24 mouse cellular contexts compared by ENCODE assay signal in the genomic region with DNA sequence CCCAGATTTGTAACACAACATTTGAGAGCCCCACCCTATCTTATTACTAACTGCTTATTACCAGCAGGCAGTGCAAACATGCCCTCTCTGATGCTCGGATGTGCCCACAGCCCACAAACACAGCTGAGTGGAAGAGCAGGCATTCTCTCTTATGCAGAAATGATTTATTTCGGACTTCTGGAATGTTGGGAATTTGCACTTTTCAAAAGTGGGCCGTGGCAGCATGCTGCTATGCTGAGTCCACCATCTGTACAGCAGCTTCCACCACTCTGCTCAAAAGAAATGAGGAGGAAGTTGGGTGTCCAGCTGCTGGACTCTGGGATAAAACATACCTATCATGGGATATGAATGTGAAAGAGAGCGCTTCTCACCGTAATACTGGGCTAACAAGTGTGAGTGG.
DNase-seq lines count a peak whose midpoint lies in the region; ATAC-seq lines count a peak whose summit lies in the region.
"Had no signal": no experiment of that assay in that cellular context is flagged by ENCODE, and none has a peak within 500 bp of the region (broad histone marks: within the 10 kb centered on the region; RNA-seq: fewer than 3 reads in every experiment).

No protein-coding gene starts in this region.

- no peak overlapping the region for H3K4me3 ChIP-seq in hindbrain, embryonic 16.5 days (ENCODE audit: low read length)
- H3K4me3 ChIP-seq: embryonic facial prominence, embryonic 12.5 days; embryonic facial prominence, embryonic 15.5 days; forebrain, embryonic 15.5 days; heart, embryonic 12.5 days; hindbrain, embryonic 12.5 days; hindbrain, embryonic 15.5 days; intestine, embryonic 15.5 days had no signal

- H3K27me3 ChIP-seq in hindbrain, embryonic 16.5 days (replicated peaks; ENCODE audit: control insufficient read depth, insufficient read depth, low read length), result no peaks in the 10 kb centered on the region
- H3K27me3 ChIP-seq: embryonic facial prominence, embryonic 12.5 days; embryonic facial prominence, embryonic 15.5 days; forebrain, embryonic 15.5 days; heart, embryonic 12.5 days; hindbrain, embryonic 12.5 days; hindbrain, embryonic 15.5 days; intestine, embryonic 15.5 days had no signal

- 70% methylated on average over 5 of the region's 5 CpGs for WGBS in hindbrain, embryonic 16.5 days

- H3K4me2 ChIP-seq in hindbrain, embryonic 16.5 days (ENCODE audit: low read length), result no peak overlapping the region
- H3K4me2 ChIP-seq: embryonic facial prominence, embryonic 12.5 days; embryonic facial prominence, embryonic 15.5 days; forebrain, embryonic 15.5 days; heart, embryonic 12.5 days; hindbrain, embryonic 12.5 days; hindbrain, embryonic 15.5 days; intestine, embryonic 15.5 days had no signal

- H3K9me3 ChIP-seq in hindbrain, embryonic 16.5 days (ENCODE audit: control insufficient read depth, low read length), result no peaks in the 10 kb centered on the region
- H3K9me3 ChIP-seq: embryonic facial prominence, embryonic 12.5 days; embryonic facial prominence, embryonic 15.5 days; forebrain, embryonic 15.5 days; heart, embryonic 12.5 days; hindbrain, embryonic 12.5 days; hindbrain, embryonic 15.5 days; intestine, embryonic 15.5 days had no signal

- no peak overlapping the region for H3K9ac ChIP-seq in hindbrain, embryonic 16.5 days (ENCODE audit: low read depth, low read length)
- H3K9ac ChIP-seq: embryonic facial prominence, embryonic 12.5 days; embryonic facial prominence, embryonic 15.5 days; forebrain, embryonic 15.5 days; heart, embryonic 12.5 days; hindbrain, embryonic 12.5 days; hindbrain, embryonic 15.5 days; intestine, embryonic 15.5 days had no signal

- no peaks in the 10 kb centered on the region for H3K36me3 ChIP-seq in hindbrain, embryonic 16.5 days (ENCODE audit: control insufficient read depth, insufficient read depth, low read length)
- H3K36me3 ChIP-seq: embryonic facial prominence, embryonic 12.5 days; embryonic facial prominence, embryonic 15.5 days; forebrain, embryonic 15.5 days; heart, embryonic 12.5 days; hindbrain, embryonic 12.5 days; hindbrain, embryonic 15.5 days; intestine, embryonic 15.5 days had no signal

- H3K4me1 ChIP-seq in hindbrain, embryonic 16.5 days (ENCODE audit: control insufficient read depth, insufficient read depth, low read depth, low read length), result no peaks in the 10 kb centered on the region
- H3K4me1 ChIP-seq: embryonic facial prominence, embryonic 12.5 days; embryonic facial prominence, embryonic 15.5 days had no signal

- H3K27ac ChIP-seq in hindbrain, embryonic 16.5 days (ENCODE audit: low read depth, low read length), result no peak overlapping the region
- H3K27ac ChIP-seq: embryonic facial prominence, embryonic 12.5 days; embryonic facial prominence, embryonic 15.5 days; forebrain, embryonic 15.5 days; hindbrain, embryonic 12.5 days; hindbrain, embryonic 15.5 days; intestine, embryonic 15.5 days had no signal

- DNase-seq in heart, adult 11 months, result peak; percentile 84
- no peak for DNase-seq in heart, adult 9 months (ENCODE audit: low spot score in 2 of 2)
- DNase-seq in Muller cell, postnatal 12 days (ENCODE audit: inconsistent ontology term), result peak; percentile 69
- DNase-seq in forelimb bud, embryonic 11.5 days (ENCODE audit: low read depth, low spot score), result peak; percentile 2
- DNase-seq in yolk sac, embryonic 10.5 days (ENCODE audit: low spot score), result peak; percentile 23
- DNase-seq in liver, result no peak
- DNase-seq: adrenal gland, adult 2 months; adrenal gland, postnatal 14 days; cerebellum, adult 11 months; cerebellum, adult 2 months; cerebellum, adult 9-11 months; cerebellum, postnatal 36 days; gastrocnemius, postnatal 10 days; gastrocnemius, postnatal 36 days; kidney, adult 11 months; kidney, adult 8-10 months had no signal

- no peak for ATAC-seq in hindbrain, embryonic 16.5 days
- ATAC-seq: forebrain, embryonic 15.5 days; intestine, embryonic 15.5 days had no signal

Comparison
In these comparisons a context has a peak if more than half of its experiments do, and no peak if none do; other contexts are left out.
1. DNase-seq: peak in heart, adult 11 months (single experiment), Muller cell, postnatal 12 days (single experiment), forelimb bud, embryonic 11.5 days (single experiment) and yolk sac, embryonic 10.5 days (single experiment); none in heart, adult 9 months (0 of 2) and liver (single experiment).